19 mouse cellular contexts compared by ENCODE assay signal in the genomic region with DNA sequence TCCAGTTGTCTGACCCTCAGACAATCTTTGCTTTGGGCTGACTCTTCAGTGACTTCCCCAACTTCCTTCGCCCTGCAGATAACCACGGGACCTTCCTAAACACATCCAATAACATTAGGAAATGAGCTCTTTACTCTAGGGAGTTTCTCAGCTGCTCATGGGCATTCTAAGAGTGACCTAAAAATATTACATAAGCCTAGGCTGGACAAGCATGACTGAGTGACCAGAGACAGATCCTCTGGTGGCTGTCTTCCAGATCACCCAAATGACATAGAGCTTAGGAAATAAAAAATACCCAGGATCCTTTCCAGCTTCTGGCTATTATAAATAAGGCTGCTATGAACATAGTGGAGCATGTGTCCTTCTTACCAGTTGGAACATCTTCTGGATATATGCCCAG.
DNase-seq lines count a peak whose midpoint lies in the region; TF ChIP-seq lines count a peak whose summit lies in the region.
"Had no signal": no experiment of that assay in that cellular context is flagged by ENCODE, and none has a peak within 500 bp of the region (broad histone marks: within the 10 kb centered on the region; RNA-seq: fewer than 3 reads in every experiment).

No protein-coding gene starts in this region.

- no peak for TF ChIP-seq CTCF in kidney, adult 2 months (conservative IDR thresholded peaks at IDR 0.05; ENCODE audit: insufficient read depth, insufficient read length, low read depth, low read length)

- no peaks in the 10 kb centered on the region for H3K36me3 ChIP-seq in kidney, adult 2 months (ENCODE audit: control insufficient read depth, insufficient read depth, low read length)
- H3K36me3 ChIP-seq: embryonic facial prominence, embryonic 13.5 days; forebrain, embryonic 12.5 days; heart, embryonic 10.5 days; hindbrain, embryonic 13.5 days had no signal

- no peak overlapping the region for H3K4me3 ChIP-seq in kidney, adult 2 months (ENCODE audit: insufficient read depth, low read depth, low read length)
- H3K4me3 ChIP-seq: embryonic facial prominence, embryonic 13.5 days; forebrain, embryonic 12.5 days; gastrocnemius, adult 2 months; heart, embryonic 10.5 days; hindbrain, embryonic 13.5 days had no signal

- no peaks in the 10 kb centered on the region for H3K27me3 ChIP-seq in kidney, adult 2 months (replicated peaks; ENCODE audit: control insufficient read depth, insufficient read depth, low read length)
- H3K27me3 ChIP-seq: embryonic facial prominence, embryonic 13.5 days; forebrain, embryonic 12.5 days; hindbrain, embryonic 13.5 days had no signal

- 77% methylated on average over 2 of the region's 2 CpGs for WGBS in kidney, adult 2 months

- no peak overlapping the region for H3K27ac ChIP-seq in kidney, adult 2 months (ENCODE audit: insufficient read depth, low read depth, low read length)
- H3K27ac ChIP-seq: embryonic facial prominence, embryonic 13.5 days; forebrain, embryonic 12.5 days; gastrocnemius, adult 2 months; heart, embryonic 10.5 days; hindbrain, embryonic 13.5 days; hindbrain, postnatal 0 days had no signal

- TF ChIP-seq POLR2A in kidney, adult 2 months (IDR thresholded peaks at IDR 0.05; ENCODE audit: low read depth, low read length): no peak

- no peaks in the 10 kb centered on the region for H3K4me1 ChIP-seq in kidney, adult 2 months (ENCODE audit: control insufficient read depth, insufficient read depth, low read length)
- H3K4me1 ChIP-seq: forebrain, embryonic 12.5 days; heart, embryonic 10.5 days; hindbrain, embryonic 13.5 days had no signal

- DNase-seq in gastrocnemius, adult 18-20 months (ENCODE audit: low spot score): peak; percentile 38
- DNase-seq in gastrocnemius, postnatal 4 days (ENCODE audit: low spot score in 2 of 2): no peak
- peak; percentile 46 for DNase-seq in kidney, adult 2 months
- no peak for DNase-seq in kidney, adult 18-20 months
- peak; percentile 24 for DNase-seq in lung, postnatal 10 days
- no peak for DNase-seq in lung, postnatal 4 days
- DNase-seq in adrenal gland, postnatal 25 days: no peak
- DNase-seq: adrenal gland, postnatal 14 days; B cell, adult 2 months; cerebellum, adult 18-20 months; cerebellum, adult 9-11 months; cerebellum, postnatal 36 days; gastrocnemius, adult 2 months; heart, postnatal 10 days had no signal

Comparison
In these comparisons a context has a peak if more than half of its experiments do, and no peak if none do; other contexts are left out.
1. DNase-seq: peak in gastrocnemius, adult 18-20 months (single experiment), kidney, adult 2 months (single experiment) and lung, postnatal 10 days (single experiment); none in gastrocnemius, postnatal 4 days (0 of 2), kidney, adult 18-20 months (single experiment), lung, postnatal 4 days (0 of 2) and adrenal gland, postnatal 25 days (single experiment).